Mouse (Mus musculus): ENCODE data around the gene Syde1.

DNA sequence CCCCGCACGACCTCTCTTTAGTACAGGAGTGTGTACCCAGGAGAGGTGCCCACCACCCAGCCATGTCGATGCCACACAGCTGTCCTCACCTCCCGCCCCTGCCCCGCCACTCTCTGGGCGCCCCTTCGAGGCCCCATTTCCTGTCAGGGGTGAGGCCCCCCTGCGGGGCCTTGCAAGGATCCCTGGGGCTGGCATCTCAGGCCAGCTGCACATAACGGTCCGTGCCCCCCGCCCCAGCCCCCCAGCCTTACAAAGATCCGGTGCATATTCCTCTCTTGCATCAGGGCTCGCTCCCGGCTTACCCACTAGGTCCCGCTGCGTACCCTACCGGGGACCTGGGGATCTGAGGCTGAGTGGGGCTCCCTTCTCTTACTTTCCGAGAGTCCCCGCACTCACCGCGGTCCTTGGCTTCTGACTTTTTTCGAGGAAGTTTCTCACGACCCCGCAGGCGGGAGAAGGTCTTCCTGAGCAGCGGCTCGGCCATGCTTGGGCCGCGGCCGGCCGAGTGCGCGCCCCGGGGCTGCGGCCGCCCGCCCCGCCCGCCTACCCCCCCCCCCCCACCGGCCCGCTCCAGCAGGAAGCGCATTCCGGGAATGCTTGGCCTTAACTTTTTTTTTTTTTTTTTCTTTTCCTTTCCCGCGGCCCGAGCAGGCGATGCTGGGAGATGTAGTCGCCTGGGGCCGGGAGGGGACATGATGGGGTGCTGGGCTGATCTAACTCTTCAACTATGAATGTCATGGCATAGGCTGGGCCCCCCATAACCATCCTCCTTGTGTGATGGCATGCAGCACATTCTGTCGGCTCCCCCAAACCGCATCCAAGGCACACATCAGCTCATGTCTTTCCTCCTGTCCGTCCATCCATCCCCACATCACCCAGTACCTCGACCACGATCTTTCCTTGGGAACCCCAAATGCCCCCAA lies at the start of gene Syde1:
- TF ChIP-seq GATA1 (IDR thresholded peaks at IDR 0.05; ENCODE audit: borderline replicate concordance, low read length) (no peak), FLI1 (IDR thresholded peaks at IDR 0.05; ENCODE audit: low read length) (no peak)
